Mouse (Mus musculus) C2C12 (cell line): ENCODE data around the gene B4gat1.

Experiments
- CTCF ChIP-seq: IDR thresholded peaks from one replicate; pipeline ENCODE4 v1.5.1; 2011; ENCODE audit not compliant: control insufficient read depth, insufficient read depth, insufficient read length
- FOSL1 ChIP-seq: IDR thresholded peaks from one replicate; pipeline ENCODE4 v1.8.0; 2011; ENCODE audit warnings: mild to moderate bottlenecking, low read length; ENCODE audit not compliant: poor library complexity, insufficient read depth, severe bottlenecking
- MYOD1 ChIP-seq: IDR thresholded peaks from one replicate; pipeline ENCODE4 v1.6.1; 2011; ENCODE audit warnings: low read depth; ENCODE audit not compliant: control insufficient read depth, insufficient read length
- MYOG ChIP-seq: IDR thresholded peaks from one replicate; pipeline ENCODE4 v1.6.1; 2011; ENCODE audit not compliant: control insufficient read depth, insufficient read length; ENCODE audit errors: extremely low read depth
- USF1 ChIP-seq: IDR thresholded peaks from one replicate; pipeline ENCODE4 v1.6.1; 2011; ENCODE audit warnings: low read depth, mild to moderate bottlenecking, control low read depth, moderate library complexity

DNA sequence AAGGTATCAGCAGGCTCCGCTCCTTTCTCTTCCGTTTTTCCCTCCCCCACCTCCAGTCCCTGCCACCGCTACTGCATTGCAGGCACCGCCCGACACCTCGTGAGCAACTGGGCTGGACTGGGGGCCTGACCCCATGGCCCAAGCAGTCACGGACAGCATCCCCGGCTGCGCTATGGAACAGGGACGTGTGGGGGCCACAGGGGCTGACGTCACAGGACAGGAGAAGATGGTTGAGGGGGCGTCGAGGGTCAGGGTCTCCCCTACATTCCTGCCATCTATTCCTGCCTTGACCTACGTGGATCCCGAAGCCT is 46.2 kb downstream of the B4gat1 start:
- TF ChIP-seq CTCF (no peak), USF1 (no peak), FOSL1 (no peak), MYOD1 (no peak), MYOG (no peak)
